Mouse (Mus musculus) heart, embryonic 12.5 days (tissue): ENCODE results near the gene Wdr74. TPM values are rescaled to one million over a fixed set of nuclear protein-coding genes. Genes with fewer than 3 reads are reported as not detected.
A peak's percentile ranks its signal among the peaks of the same experiment; 100 is the strongest.

Experiments used
- ATAC-seq: fragments of 200-750 bp; cut with Nextera tagmentation; 2 replicates; pipeline ENCODE4 v1.8.0; 2017; ENCODE audit warnings: moderate TSS enrichment, moderate library complexity; ENCODE audit not compliant: insufficient number of reproducible peaks, low FRiP score
- H3K27ac ChIP-seq: fragments of 300-500 bp; sonication (generic); 2 replicates; pipeline ENCODE4 v1.5.1; 2016; ENCODE audit warnings: mild to moderate bottlenecking, moderate library complexity; ENCODE audit not compliant: poor library complexity, severe bottlenecking
- H3K27me3 ChIP-seq: fragments of 300-500 bp; sonication (generic); replicated peaks from 2 replicates; pipeline ENCODE4 v1.6.1; 2016; ENCODE audit warnings: mild to moderate bottlenecking, moderate library complexity
- H3K36me3 ChIP-seq: fragments of 300-500 bp; sonication (generic); 2 replicates; pipeline ENCODE4 v1.6.1; 2016; ENCODE audit warnings: mild to moderate bottlenecking, moderate library complexity
- H3K4me1 ChIP-seq: fragments of 300-500 bp; sonication (generic); replicated peaks from 2 replicates; pipeline ENCODE4 v1.6.1; 2016; ENCODE audit warnings: mild to moderate bottlenecking
- H3K4me2 ChIP-seq: fragments of 300-500 bp; sonication (generic); 2 replicates; pipeline ENCODE4 v1.6.1; 2016; ENCODE audit warnings: mild to moderate bottlenecking, moderate library complexity
- H3K4me3 ChIP-seq: fragments of 300-500 bp; sonication (generic); 2 replicates; pipeline ENCODE4 v1.5.1; 2016; ENCODE audit warnings: mild to moderate bottlenecking
- H3K9ac ChIP-seq: fragments of 300-500 bp; sonication (generic); 2 replicates; pipeline ENCODE4 v1.6.1; 2016; ENCODE audit warnings: mild to moderate bottlenecking, moderate library complexity
- H3K9me3 ChIP-seq: fragments of 300-500 bp; sonication (generic); replicated peaks from 2 replicates; pipeline ENCODE4 v1.6.1; 2016; ENCODE audit warnings: mild to moderate bottlenecking, moderate library complexity
- WGBS: fragments of 180-500 bp; shearing (Covaris S2); methylation state at CpG from one replicate; pipeline ENCODE4 v1.1.7; 2016; 5-methylcytosine and 5-hydroxymethylcytosine counted together
- polyA plus RNA-seq: library from polyadenylated mRNA; unstranded; fragments of >200 nt; fragmentation: Nextera tagmentation; extraction: Ambion mirVana; gene quantifications from 2 replicates; pipeline ENCODE4 v1.2.1, GENCODE M21; 2016

Gene Wdr74
- polyA plus RNA-seq, 1 experiment from 2014 or later, result 48.9 TPM

DNA sequence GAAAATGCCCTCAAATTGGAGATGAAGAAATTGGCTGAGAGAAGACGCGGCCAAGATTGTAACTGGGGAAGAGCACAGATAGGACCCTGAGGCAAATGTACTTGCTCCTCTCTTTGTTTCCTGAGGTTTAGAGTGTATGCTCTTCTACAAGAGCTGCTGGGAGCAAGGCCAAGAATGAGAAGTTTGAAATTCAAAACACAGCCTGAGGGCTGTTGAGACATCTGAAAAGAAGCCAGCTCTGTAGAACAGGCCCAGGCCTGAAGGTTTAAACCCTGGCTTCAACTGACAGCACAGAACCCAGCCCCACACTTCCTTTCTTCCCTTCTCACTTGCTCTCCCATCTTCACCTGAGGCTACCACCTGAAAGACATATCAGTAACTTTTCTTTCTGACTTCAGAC, 25.6 kb upstream of the Wdr74 start:
- Histone ChIP-seq H3K27ac (no peak overlapping the region), H3K9ac (no peak overlapping the region), H3K27me3 (no peaks in the 10 kb centered on the region)

GRCm38 (mm10) chr19:8711506-8711905, 24.1 kb upstream of the Wdr74 start:
- H3K27ac ChIP-seq, result peak overlapping the region; percentile 16; the same call in 1 of the 2 replicates
- no peaks in the 10 kb centered on the region for H3K27me3 ChIP-seq
- H3K36me3 ChIP-seq, result peaks cover 54% of the 10 kb centered on the region
- H3K4me1 ChIP-seq, result peaks cover 22% of the 10 kb centered on the region
- H3K4me2 ChIP-seq, result peak overlapping the region; percentile 80
- ATAC-seq, result no peak
- peak overlapping the region; percentile 91 for H3K9ac ChIP-seq
- no peaks in the 10 kb centered on the region for H3K9me3 ChIP-seq
- 76% methylated on average over 4 of the region's 4 CpGs for WGBS
- peak overlapping the region; percentile 69 for H3K4me3 ChIP-seq

More for the DNA sequence above, 25.6 kb upstream of the Wdr74 start:
- no peak overlapping the region for H3K4me3 ChIP-seq
- H3K9me3 ChIP-seq, result no peaks in the 10 kb centered on the region
- peaks cover 22% of the 10 kb centered on the region for H3K4me1 ChIP-seq
- 0 out of 2 replicates have a peak overlapping the region, but pooled peaks have one; percentile 27 for H3K4me2 ChIP-seq
- ATAC-seq, result no peak
- H3K36me3 ChIP-seq, result peaks cover 57% of the 10 kb centered on the region
- 96% methylated on average over 2 of the region's 2 CpGs for WGBS

GRCm38 (mm10) chr19:8711949-8712869, 23.4 kb upstream of the Wdr74 start:
- ATAC-seq, result no peak
- Histone ChIP-seq H3K4me3 (peak overlapping the region; percentile 69), H3K9ac (peak overlapping the region; percentile 91), H3K27ac (peak overlapping the region; percentile 87), H3K4me2 (peak overlapping the region; percentile 80), H3K4me1 (peaks cover 22% of the 10 kb centered on the region), H3K27me3 (no peaks in the 10 kb centered on the region), H3K36me3 (peaks cover 48% of the 10 kb centered on the region), H3K9me3 (no peaks in the 10 kb centered on the region)
- WGBS, result 56% methylated on average over 10 of the region's 10 CpGs

- peak; percentile 66 for ATAC-seq
- Histone ChIP-seq H3K9me3 (no peaks in the 10 kb centered on the region), H3K36me3 (peaks cover 41% of the 10 kb centered on the region), H3K9ac (peak overlapping the region; percentile 91), H3K27me3 (no peaks in the 10 kb centered on the region), H3K27ac (peak overlapping the region; percentile 87), H3K4me1 (peaks cover 22% of the 10 kb centered on the region), H3K4me2 (peak overlapping the region; percentile 80), H3K4me3 (peak overlapping the region; percentile 69)
- under 1% methylated on average over 13 of the region's 13 CpGs for WGBS
Observed at GRCm38 (mm10) chr19:8712870-8713305, 22.7 kb upstream of the Wdr74 start.

- peak; percentile 90 for ATAC-seq
- peak overlapping the region; percentile 80 for H3K4me2 ChIP-seq
- under 1% methylated on average over 51 of the region's 51 CpGs for WGBS
- H3K36me3 ChIP-seq, result peaks cover 35% of the 10 kb centered on the region
- no peaks in the 10 kb centered on the region for H3K27me3 ChIP-seq
- peak overlapping the region; percentile 69 for H3K4me3 ChIP-seq
- H3K27ac ChIP-seq, result peak overlapping the region; percentile 87
- H3K4me1 ChIP-seq, result peaks cover 22% of the 10 kb centered on the region
- H3K9me3 ChIP-seq, result no peaks in the 10 kb centered on the region
- peak overlapping the region; percentile 91 for H3K9ac ChIP-seq
Observed at GRCm38 (mm10) chr19:8713306-8713996, 22.2 kb upstream of the Wdr74 start.

GRCm38 (mm10) chr19:8713997-8714652, 21.5 kb upstream of the Wdr74 start:
- ATAC-seq, result peak; percentile 22; the same call in 1 of the 2 replicates
- 7% methylated on average over 13 of the region's 13 CpGs for WGBS

GRCm38 (mm10) chr19:8714653-8715481, 20.8 kb upstream of the Wdr74 start:
- Histone ChIP-seq H3K4me3 (no peak overlapping the region), H3K9me3 (no peaks in the 10 kb centered on the region), H3K4me2 (peak overlapping the region; percentile 1; the same call in 1 of the 2 replicates), H3K9ac (no peak overlapping the region), H3K27ac (0 out of 2 replicates have a peak overlapping the region, but pooled peaks have one; percentile 1), H3K36me3 (peaks cover 21% of the 10 kb centered on the region), H3K4me1 (peaks cover 22% of the 10 kb centered on the region), H3K27me3 (no peaks in the 10 kb centered on the region)
- WGBS, result 69% methylated on average over 10 of the region's 10 CpGs
- peak; percentile 68 for ATAC-seq

More at GRCm38 (mm10) chr19:8713997-8714652, 21.5 kb upstream of the Wdr74 start:
- peaks cover 29% of the 10 kb centered on the region for H3K36me3 ChIP-seq
- H3K4me2 ChIP-seq, result peak overlapping the region; percentile 80
- H3K27ac ChIP-seq, result peak overlapping the region; percentile 87
- peak overlapping the region; percentile 91 for H3K9ac ChIP-seq
- H3K27me3 ChIP-seq, result no peaks in the 10 kb centered on the region
- H3K9me3 ChIP-seq, result no peaks in the 10 kb centered on the region
- peak overlapping the region; percentile 69 for H3K4me3 ChIP-seq
- H3K4me1 ChIP-seq, result peaks cover 22% of the 10 kb centered on the region

DNA sequence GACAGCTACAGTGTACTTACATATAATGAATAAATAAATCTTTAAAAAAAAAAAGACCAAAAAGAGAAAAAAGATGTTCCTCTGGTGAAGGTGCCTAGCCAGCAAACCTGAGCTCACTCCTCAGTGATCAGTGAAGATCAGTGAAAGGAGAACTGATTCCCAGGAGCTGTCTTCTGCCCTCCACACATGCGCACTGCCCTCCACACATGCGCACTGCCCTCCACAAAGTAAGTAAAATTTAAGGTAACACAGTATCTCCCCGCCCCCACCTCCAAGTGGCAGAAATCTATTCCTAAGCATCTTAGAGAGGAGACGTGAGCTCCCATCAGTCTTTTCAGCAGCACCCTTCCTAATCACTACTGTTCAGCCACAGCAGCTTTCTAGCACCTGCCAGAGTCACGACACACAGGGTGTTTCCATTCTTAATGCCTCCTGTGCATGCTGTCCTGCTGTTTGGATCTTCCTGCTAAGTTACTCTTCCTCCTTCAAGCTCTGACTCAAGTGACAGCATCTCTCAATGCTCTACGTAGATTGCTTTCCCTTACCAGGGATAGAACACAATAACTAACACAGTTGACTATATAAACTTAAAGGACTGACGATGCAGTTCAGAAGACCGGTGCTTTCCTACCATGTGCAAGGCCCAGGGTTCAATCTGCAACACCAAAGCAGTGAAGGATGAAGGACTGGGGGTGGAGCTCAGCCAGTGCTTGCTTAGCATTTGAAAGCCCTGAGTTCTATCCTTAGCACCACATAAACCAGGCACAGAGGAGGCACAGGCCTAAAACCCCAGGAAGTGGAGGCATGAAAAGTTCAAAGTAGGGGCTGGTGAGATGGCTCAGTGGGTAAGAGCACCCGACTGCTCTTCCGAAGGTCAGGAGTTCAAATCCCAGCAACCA, 19.5 kb upstream of the Wdr74 start:
- Histone ChIP-seq H3K27ac (peak overlapping the region; percentile 45), H3K27me3 (no peaks in the 10 kb centered on the region), H3K4me1 (peaks cover 16% of the 10 kb centered on the region), H3K36me3 (peaks cover 9% of the 10 kb centered on the region), H3K9me3 (no peaks in the 10 kb centered on the region), H3K4me3 (no peak overlapping the region), H3K9ac (peak overlapping the region; percentile 2; the same call in 1 of the 2 replicates), H3K4me2 (no peak overlapping the region; the same call in 1 of the 2 replicates)
- WGBS, result 68% methylated on average over 10 of the region's 10 CpGs
- no peak for ATAC-seq

DNA sequence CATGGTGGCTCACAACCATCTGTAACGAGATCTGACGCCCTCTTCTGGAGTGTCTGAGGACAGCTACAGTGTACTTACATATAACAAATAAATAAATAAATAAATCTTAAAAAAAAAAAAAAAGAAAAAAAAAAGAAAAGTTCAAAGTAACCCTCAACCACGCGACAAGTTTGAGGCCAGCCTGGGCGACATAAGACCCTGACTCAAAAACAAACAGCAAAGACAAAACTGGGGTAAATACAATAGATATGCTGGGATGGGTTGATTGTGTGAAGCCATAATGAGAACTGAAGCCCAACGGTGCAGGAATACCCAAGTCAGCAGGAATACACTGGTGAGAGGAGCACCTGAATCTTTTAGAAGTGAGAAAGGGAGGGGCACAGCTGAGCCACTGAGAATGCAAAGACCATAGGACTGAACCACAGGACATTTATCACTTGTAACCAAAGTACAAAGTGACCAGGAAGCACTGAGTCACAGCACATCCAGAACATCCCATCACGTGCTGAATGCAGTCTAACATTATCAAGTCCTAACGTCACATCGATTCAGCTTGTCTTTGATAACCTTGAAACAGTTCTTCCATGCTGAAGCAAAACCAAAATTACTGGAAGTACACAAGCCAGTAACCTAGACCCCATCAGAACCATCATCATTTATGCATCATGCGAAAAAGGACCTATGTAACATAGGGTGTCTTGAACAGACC, 18.7 kb upstream of the Wdr74 start:
- H3K27me3 ChIP-seq, result no peaks in the 10 kb centered on the region
- peaks cover 3% of the 10 kb centered on the region; the same call in 1 of the 2 replicates for H3K36me3 ChIP-seq
- WGBS, result 70% methylated on average over 9 of the region's 10 CpGs
- H3K4me1 ChIP-seq, result peaks cover 17% of the 10 kb centered on the region
- no peaks in the 10 kb centered on the region for H3K9me3 ChIP-seq
- no peak overlapping the region for H3K4me3 ChIP-seq
- H3K9ac ChIP-seq, result no peak overlapping the region
- no peak overlapping the region for H3K4me2 ChIP-seq
- no peak overlapping the region for H3K27ac ChIP-seq
- ATAC-seq, result no peak
